Mouse (Mus musculus) mouse trophoblast stem cell (cell line): ENCODE measurements at regions not wholly inside any gene's neighbourhood (a gene's known extent, or its start where the extent isn't known, plus 50 kb on each side); places are given as distances from the start of the nearest gene placed in this dataset.

Experiments used
- in situ Hi-C, 2 experiments: fragments of 300-500 bp; cut with MseI, MboI; formaldehyde crosslinking; loops; 2 replicates in 1 of 2; 3 replicates in 1 of 2; pipeline ENCODE4 v1.15.1; 2025

- in situ Hi-C loops, result no loop called here
Measured at GRCm38 (mm10) chr2:74463407-74463806, 115.8 kb downstream of the Lnpk start.

GRCm38 (mm10) chr2:74461211-74461844 lies 117.9 kb downstream of the Lnpk start:
- in situ Hi-C loops, result no loop called here

- in situ Hi-C loops, result no loop called here
Measured at GRCm38 (mm10) chr2:74454431-74454830, 124.8 kb downstream of the Lnpk start.

GRCm38 (mm10) chr2:74452679-74453078 lies 126.6 kb downstream of the Lnpk start:
- in situ Hi-C loops, result no loop called here

GRCm38 (mm10) chr2:74451578-74451977 lies 127.7 kb downstream of the Lnpk start:
- in situ Hi-C loops, result no loop called here

GRCm38 (mm10) chr2:74451038-74451437 lies 128.2 kb downstream of the Lnpk start:
- in situ Hi-C loops, result no loop called here

GRCm38 (mm10) chr2:74450064-74450765 lies 129.0 kb downstream of the Lnpk start:
- in situ Hi-C loops, result no loop called here

GRCm38 (mm10) chr2:74435184-74435911 lies 143.9 kb downstream of the Lnpk start:
- in situ Hi-C loops, result no loop called here

GRCm38 (mm10) chr2:74426746-74427145 lies 152.5 kb downstream of the Lnpk start:
- in situ Hi-C loops, result no loop called here

GRCm38 (mm10) chr2:74424726-74425125 lies 154.5 kb downstream of the Lnpk start:
- in situ Hi-C loops, result no loop called here

- in situ Hi-C loops, result no loop called here
Measured at GRCm38 (mm10) chr2:74416097-74416496, 163.1 kb downstream of the Lnpk start.

GRCm38 (mm10) chr2:74414721-74415120 lies 164.5 kb downstream of the Lnpk start:
- in situ Hi-C loops, result no loop called here

GRCm38 (mm10) chr2:74409856-74410404 lies 169.3 kb downstream of the Lnpk start:
- in situ Hi-C loops, result no loop called here

- in situ Hi-C loops, result no loop called here
Measured at GRCm38 (mm10) chr2:74404493-74404892, 174.7 kb downstream of the Lnpk start.

GRCm38 (mm10) chr2:74391064-74391463 lies 188.2 kb downstream of the Lnpk start:
- in situ Hi-C loops, result no loop called here

- in situ Hi-C loops, result no loop called here
Measured at GRCm38 (mm10) chr2:74388078-74388477, 191.2 kb downstream of the Lnpk start.

- in situ Hi-C loops, result no loop called here
Measured at GRCm38 (mm10) chr2:74384918-74385317, 194.3 kb downstream of the Lnpk start.

GRCm38 (mm10) chr2:74380574-74381287 lies 198.5 kb downstream of the Lnpk start:
- in situ Hi-C loops, result no loop called here

GRCm38 (mm10) chr2:74378709-74379108 lies 200.5 kb downstream of the Lnpk start:
- in situ Hi-C loops, result no loop called here

GRCm38 (mm10) chr2:74373938-74374337 lies 205.3 kb downstream of the Lnpk start:
- in situ Hi-C loops, result no loop called here

GRCm38 (mm10) chr2:74373056-74373455 lies 206.2 kb downstream of the Lnpk start:
- in situ Hi-C loops, result no loop called here

GRCm38 (mm10) chr2:74363255-74363654 lies 216.0 kb downstream of the Lnpk start:
- in situ Hi-C loops, result no loop called here
